Mouse (Mus musculus) hindbrain, embryonic 16.5 days (tissue): Measurements from ENCODE around the gene Eed. TPM values are rescaled to one million over a fixed set of nuclear protein-coding genes. Genes with fewer than 3 reads are reported as not detected.
A peak's percentile ranks its signal among the peaks of the same experiment; 100 is the strongest.

Experiments
- ATAC-seq: fragments of 200-750 bp; cut with Nextera tagmentation; 2 replicates; pipeline ENCODE4 v1.8.0; 2017; ENCODE audit warnings: moderate TSS enrichment, moderate library complexity
- H3K27ac ChIP-seq: fragments of 300-500 bp; sonication (generic); 2 replicates; pipeline ENCODE4 v1.5.1; 2014; ENCODE audit warnings: low read depth, mild to moderate bottlenecking, control low read depth, low read length, moderate library complexity
- H3K27me3 ChIP-seq: fragments of 300-500 bp; sonication (generic); replicated peaks from 2 replicates; pipeline ENCODE4 v1.6.1; 2014; ENCODE audit warnings: low read length; ENCODE audit not compliant: control insufficient read depth, insufficient read depth
- H3K36me3 ChIP-seq: fragments of 300-500 bp; sonication (generic); 2 replicates; pipeline ENCODE4 v1.6.1; 2014; ENCODE audit warnings: mild to moderate bottlenecking, low read length, moderate library complexity, mixed read lengths; ENCODE audit not compliant: control insufficient read depth, insufficient read depth
- H3K4me1 ChIP-seq: fragments of 300-500 bp; sonication (generic); 2 replicates; pipeline ENCODE4 v1.6.1; 2014; ENCODE audit warnings: low read depth, low read length; ENCODE audit not compliant: control insufficient read depth, insufficient read depth
- H3K4me2 ChIP-seq: fragments of 300-500 bp; sonication (generic); 2 replicates; pipeline ENCODE4 v1.6.1; 2014; ENCODE audit warnings: mild to moderate bottlenecking, low read length, control low read depth, moderate library complexity
- H3K4me3 ChIP-seq: fragments of 300-500 bp; sonication (generic); 2 replicates; pipeline ENCODE4 v1.5.1; 2014; ENCODE audit warnings: mild to moderate bottlenecking, low read length, control low read depth, moderate library complexity
- H3K9ac ChIP-seq: fragments of 300-500 bp; sonication (generic); 2 replicates; pipeline ENCODE4 v1.6.1; 2014; ENCODE audit warnings: low read depth, mild to moderate bottlenecking, control low read depth, low read length, moderate library complexity
- H3K9me3 ChIP-seq: fragments of 300-500 bp; sonication (generic); 2 replicates; pipeline ENCODE4 v1.6.1; 2014; ENCODE audit warnings: mild to moderate bottlenecking, low read length, moderate library complexity; ENCODE audit not compliant: control insufficient read depth
- WGBS: fragments of 180-500 bp; shearing (Covaris S2); extraction: QIAGEN DNeasy Blood & Tissue Kit; methylation state at CpG from one replicate; pipeline ENCODE4 v1.1.7; 2014; 5-methylcytosine and 5-hydroxymethylcytosine counted together
- polyA plus RNA-seq: library from polyadenylated mRNA; unstranded; fragments of >200 nt; fragmentation: Nextera tagmentation; extraction: Ambion mirVana; gene quantifications from 2 replicates; pipeline ENCODE4 v1.2.1, GENCODE M21; 2015

Gene Eed
- polyA plus RNA-seq, 1 experiment from 2014 or later = 24.9 TPM

GRCm38 (mm10) chr7:89957300-89957699, 23.5 kb downstream of the Eed start:
- Histone ChIP-seq H3K4me2 (no peak overlapping the region), H3K27ac (no peak overlapping the region), H3K36me3 (peaks cover 2% of the 10 kb centered on the region), H3K27me3 (no peaks in the 10 kb centered on the region), H3K9ac (no peak overlapping the region), H3K4me1 (no peaks in the 10 kb centered on the region), H3K9me3 (no peaks in the 10 kb centered on the region), H3K4me3 (no peak overlapping the region)
- WGBS = 51% methylated on average over 5 of the region's 5 CpGs
- ATAC-seq = no peak

- no peak overlapping the region for H3K9ac ChIP-seq
- no peak overlapping the region for H3K4me3 ChIP-seq
- no peaks in the 10 kb centered on the region for H3K27me3 ChIP-seq
- WGBS = 91% methylated on average over 5 of the region's 5 CpGs
- no peaks in the 10 kb centered on the region for H3K4me1 ChIP-seq
- no peak for ATAC-seq
- no peaks in the 10 kb centered on the region for H3K9me3 ChIP-seq
- no peak overlapping the region for H3K27ac ChIP-seq
- H3K36me3 ChIP-seq = no peaks in the 10 kb centered on the region; the same call in 1 of the 2 replicates
- H3K4me2 ChIP-seq = no peak overlapping the region
Measured at GRCm38 (mm10) chr7:89954261-89954660, 26.5 kb downstream of the Eed start.

GRCm38 (mm10) chr7:89949403-89949802, 31.4 kb downstream of the Eed start:
- WGBS = 80% methylated on average over 4 of the region's 4 CpGs
- no peaks in the 10 kb centered on the region for H3K4me1 ChIP-seq
- ATAC-seq = no peak
- no peak overlapping the region for H3K4me3 ChIP-seq
- no peak overlapping the region for H3K4me2 ChIP-seq
- H3K9ac ChIP-seq = no peak overlapping the region
- no peaks in the 10 kb centered on the region for H3K27me3 ChIP-seq
- H3K36me3 ChIP-seq = no peaks in the 10 kb centered on the region
- H3K9me3 ChIP-seq = no peaks in the 10 kb centered on the region
- no peak overlapping the region for H3K27ac ChIP-seq

GRCm38 (mm10) chr7:89948026-89948425, 32.8 kb downstream of the Eed start:
- H3K4me3 ChIP-seq = no peak overlapping the region
- 85% methylated on average over 7 of the region's 7 CpGs for WGBS
- no peaks in the 10 kb centered on the region for H3K36me3 ChIP-seq
- ATAC-seq = no peak
- no peaks in the 10 kb centered on the region for H3K9me3 ChIP-seq
- no peaks in the 10 kb centered on the region for H3K4me1 ChIP-seq
- no peak overlapping the region for H3K9ac ChIP-seq
- H3K4me2 ChIP-seq = no peak overlapping the region
- no peak overlapping the region for H3K27ac ChIP-seq
- H3K27me3 ChIP-seq = no peaks in the 10 kb centered on the region

GRCm38 (mm10) chr7:89940571-89941463, 40.0 kb downstream of the Eed start, which contains the start of gene Hikeshi:
Gene Hikeshi, minus strand, starts transcription at chr7:89941204.
- Histone ChIP-seq H3K27me3 (no peaks in the 10 kb centered on the region), H3K27ac (peak within 1 kb of the TSS; percentile 82), H3K36me3 (no peaks in the 10 kb centered on the region), H3K4me2 (peak within 1 kb of the TSS; percentile 68), H3K4me3 (peak within 1 kb of the TSS; percentile 91), H3K4me1 (peaks cover 8% of the 10 kb centered on the region), H3K9me3 (no peaks in the 10 kb centered on the region), H3K9ac (peak within 1 kb of the TSS; percentile 81)
- WGBS = under 1% methylated on average over 45 of the region's 45 CpGs
- ATAC-seq = peak; percentile 100

GRCm38 (mm10) chr7:89939497-89940353, 41.1 kb downstream of the Eed start:
- H3K9ac ChIP-seq = peak overlapping the region; percentile 81
- H3K4me2 ChIP-seq = peak overlapping the region; percentile 60
- peaks cover 8% of the 10 kb centered on the region for H3K4me1 ChIP-seq
- H3K27ac ChIP-seq = no peak overlapping the region
- H3K4me3 ChIP-seq = peak overlapping the region; percentile 91
- no peak for ATAC-seq
- no peaks in the 10 kb centered on the region for H3K9me3 ChIP-seq
- no peaks in the 10 kb centered on the region for H3K36me3 ChIP-seq
- H3K27me3 ChIP-seq = no peaks in the 10 kb centered on the region
- WGBS = 36% methylated on average over 15 of the region's 15 CpGs

GRCm38 (mm10) chr7:89923441-89924180, 57.2 kb downstream of the Eed start:
- no peak for ATAC-seq
- Histone ChIP-seq H3K9ac (no peak overlapping the region), H3K4me3 (no peak overlapping the region), H3K9me3 (no peaks in the 10 kb centered on the region), H3K27ac (no peak overlapping the region), H3K27me3 (no peaks in the 10 kb centered on the region), H3K4me1 (no peaks in the 10 kb centered on the region), H3K4me2 (no peak overlapping the region), H3K36me3 (peaks cover 9% of the 10 kb centered on the region)
- 94% methylated on average over 15 of the region's 15 CpGs for WGBS

- 89% methylated on average over 4 of the region's 4 CpGs for WGBS
- peaks cover 9% of the 10 kb centered on the region for H3K36me3 ChIP-seq
Measured at GRCm38 (mm10) chr7:89917776-89918175, 63.0 kb downstream of the Eed start.

More at GRCm38 (mm10) chr7:89917776-89918175, 63.0 kb downstream of the Eed start:
- no peaks in the 10 kb centered on the region for H3K9me3 ChIP-seq
- H3K4me3 ChIP-seq = no peak overlapping the region
- no peak overlapping the region for H3K9ac ChIP-seq
- no peaks in the 10 kb centered on the region for H3K4me1 ChIP-seq
- H3K27ac ChIP-seq = no peak overlapping the region
- no peaks in the 10 kb centered on the region for H3K27me3 ChIP-seq
- no peak for ATAC-seq
- no peak overlapping the region for H3K4me2 ChIP-seq
